Mouse (Mus musculus): ENCODE data around the gene Myo1d.

- TF ChIP-seq CTCF (IDR thresholded peaks at IDR 0.05; ENCODE audit: extremely low read depth, insufficient read depth, low read length), result no peak
- no peak for TF ChIP-seq POLR2A (IDR thresholded peaks at IDR 0.05; ENCODE audit: extremely low read depth, insufficient read depth, low read length)
These were observed 226.8 kb downstream of the Myo1d start for GRCm38 (mm10) chr11:80553046-80553445.
